Mouse (Mus musculus): ENCODE measurements at regions not wholly inside any gene's neighbourhood (a gene's known extent, or its start where the extent isn't known, plus 50 kb on each side); places are given as distances from the start of the nearest gene placed in this dataset.

DNA sequence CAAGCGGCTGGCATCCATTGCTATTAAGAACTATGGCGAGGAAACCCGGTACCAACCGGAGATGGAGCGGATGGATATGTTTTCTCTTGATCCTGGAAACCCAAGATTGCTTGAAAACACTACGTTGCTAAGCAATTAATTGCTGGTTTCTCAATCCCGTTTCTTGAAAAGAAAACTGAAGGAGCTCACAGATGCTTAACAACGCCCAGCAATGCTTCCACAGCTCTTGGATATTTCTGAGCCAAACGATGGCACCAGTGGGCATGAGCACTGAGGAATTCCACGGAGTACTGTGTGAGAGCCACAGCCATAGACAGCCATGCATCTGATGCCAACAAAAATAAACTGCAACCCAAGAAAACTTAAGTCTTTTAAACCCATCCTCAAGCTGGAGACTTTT is 173.1 kb downstream of the Gxylt1 start:
- Histone ChIP-seq H3K79me2 (ENCODE audit: control insufficient read depth, insufficient read depth, low read length) (no peaks in the 10 kb centered on the region), H3K4me1 (ENCODE audit: control insufficient read depth, insufficient read depth, low read length) (no peaks in the 10 kb centered on the region), H3K4me3 (ENCODE audit: insufficient read depth, low read depth, low read length) (no peak overlapping the region), H3K36me3 (ENCODE audit: control insufficient read depth, insufficient read depth, low read length) (no peaks in the 10 kb centered on the region), H3K27ac (replicated peaks; ENCODE audit: insufficient read depth, low read depth, low read length) (no peak overlapping the region), H3K9ac (ENCODE audit: low read depth, low read length) (no peak overlapping the region), H3K27me3 (ENCODE audit: control insufficient read depth, insufficient read depth, low read length) (no peaks in the 10 kb centered on the region)
- no peak for DNase-seq (ENCODE audit: extremely low read depth, low read depth, low spot score)
- WGBS: 91% methylated on average over 10 of the region's 10 CpGs
- TF ChIP-seq POLR2A (IDR thresholded peaks at IDR 0.05; ENCODE audit: extremely low read depth, insufficient read depth, low read length): no peak
- no peak for TF ChIP-seq CTCF (IDR thresholded peaks at IDR 0.05; ENCODE audit: low read depth, low read length)

- H3K4me1 ChIP-seq (ENCODE audit: control insufficient read depth, insufficient read depth, low read length): no peaks in the 10 kb centered on the region
- H3K9ac ChIP-seq (ENCODE audit: low read depth, low read length): no peak overlapping the region
- no peaks in the 10 kb centered on the region for H3K36me3 ChIP-seq (ENCODE audit: control insufficient read depth, insufficient read depth, low read length)
- H3K27ac ChIP-seq (replicated peaks; ENCODE audit: insufficient read depth, low read depth, low read length): no peak overlapping the region
- H3K4me3 ChIP-seq (ENCODE audit: insufficient read depth, low read depth, low read length): no peak overlapping the region
- H3K79me2 ChIP-seq (ENCODE audit: control insufficient read depth, insufficient read depth, low read length): no peaks in the 10 kb centered on the region
- H3K27me3 ChIP-seq (ENCODE audit: control insufficient read depth, insufficient read depth, low read length): no peaks in the 10 kb centered on the region
- TF ChIP-seq CTCF (IDR thresholded peaks at IDR 0.05; ENCODE audit: low read depth, low read length): no peak
- no peak for TF ChIP-seq POLR2A (IDR thresholded peaks at IDR 0.05; ENCODE audit: extremely low read depth, insufficient read depth, low read length)
- no peak for DNase-seq (ENCODE audit: extremely low read depth, low read depth, low spot score)
- 84% methylated on average over 7 of the region's 7 CpGs for WGBS
These were observed 174.1 kb downstream of the Gxylt1 start for GRCm38 (mm10) chr15:93100837-93101236.

DNA sequence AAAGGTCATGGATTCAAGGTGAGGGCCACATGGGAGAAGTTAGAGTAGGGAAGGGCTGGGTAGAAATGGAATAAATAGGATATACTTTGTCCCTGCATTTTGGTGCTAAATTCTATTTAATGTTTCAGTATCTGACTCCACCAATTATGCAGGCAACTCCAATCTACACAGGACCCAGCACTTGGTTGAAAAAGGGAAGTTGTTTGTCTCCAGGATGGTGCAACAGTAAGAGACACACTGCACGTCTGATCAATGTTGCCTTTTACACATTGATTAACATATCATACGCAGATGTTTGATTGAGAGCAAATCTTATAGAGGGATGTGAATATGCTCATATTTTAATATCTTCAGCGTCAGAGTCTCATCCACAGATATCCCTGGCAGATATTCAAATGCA is 175.1 kb downstream of the Gxylt1 start:
- no peak overlapping the region for H3K9ac ChIP-seq (ENCODE audit: low read depth, low read length)
- WGBS: 79% methylated on average over 3 of the region's 3 CpGs
- no peaks in the 10 kb centered on the region for H3K36me3 ChIP-seq (ENCODE audit: control insufficient read depth, insufficient read depth, low read length)
- H3K4me1 ChIP-seq (ENCODE audit: control insufficient read depth, insufficient read depth, low read length): no peaks in the 10 kb centered on the region
- no peak for TF ChIP-seq POLR2A (IDR thresholded peaks at IDR 0.05; ENCODE audit: extremely low read depth, insufficient read depth, low read length)
- TF ChIP-seq CTCF (IDR thresholded peaks at IDR 0.05; ENCODE audit: low read depth, low read length): no peak
- no peak for DNase-seq (ENCODE audit: extremely low read depth, low read depth, low spot score)
- no peaks in the 10 kb centered on the region for H3K79me2 ChIP-seq (ENCODE audit: control insufficient read depth, insufficient read depth, low read length)
- no peaks in the 10 kb centered on the region for H3K27me3 ChIP-seq (ENCODE audit: control insufficient read depth, insufficient read depth, low read length)
- H3K4me3 ChIP-seq (ENCODE audit: insufficient read depth, low read depth, low read length): no peak overlapping the region
- no peak overlapping the region for H3K27ac ChIP-seq (replicated peaks; ENCODE audit: insufficient read depth, low read depth, low read length)

DNA sequence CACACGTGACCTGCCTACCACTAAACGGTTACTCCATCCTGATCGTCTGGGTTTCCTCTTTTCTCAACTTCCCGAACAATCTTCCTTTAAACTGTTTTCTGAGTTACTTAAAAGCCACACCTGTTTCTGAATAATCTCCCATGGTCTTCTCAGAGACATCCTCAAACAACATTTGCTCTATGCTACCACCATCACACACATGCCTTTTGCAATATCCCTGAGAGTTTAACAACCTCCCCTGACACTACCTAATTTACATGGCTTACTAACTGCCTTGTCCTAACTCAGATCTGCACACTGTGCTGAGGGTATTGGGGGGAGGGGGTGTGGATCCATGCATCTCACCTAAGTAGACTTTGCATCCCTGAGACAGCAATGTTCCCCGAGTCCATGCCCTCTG is 178.6 kb downstream of the Gxylt1 start:
- DNase-seq (ENCODE audit: extremely low read depth, low read depth, low spot score): no peak
- TF ChIP-seq CTCF (IDR thresholded peaks at IDR 0.05; ENCODE audit: low read depth, low read length) (no peak), POLR2A (IDR thresholded peaks at IDR 0.05; ENCODE audit: extremely low read depth, insufficient read depth, low read length) (no peak)
- no peak overlapping the region for H3K27ac ChIP-seq (replicated peaks; ENCODE audit: insufficient read depth, low read depth, low read length)
- H3K36me3 ChIP-seq (ENCODE audit: control insufficient read depth, insufficient read depth, low read length): no peaks in the 10 kb centered on the region
- H3K27me3 ChIP-seq (ENCODE audit: control insufficient read depth, insufficient read depth, low read length): no peaks in the 10 kb centered on the region
- no peaks in the 10 kb centered on the region for H3K4me1 ChIP-seq (ENCODE audit: control insufficient read depth, insufficient read depth, low read length)
- H3K9ac ChIP-seq (ENCODE audit: low read depth, low read length): no peak overlapping the region
- WGBS: 73% methylated on average over 5 of the region's 5 CpGs
- H3K4me3 ChIP-seq (ENCODE audit: insufficient read depth, low read depth, low read length): no peak overlapping the region
- H3K79me2 ChIP-seq (ENCODE audit: control insufficient read depth, insufficient read depth, low read length): no peaks in the 10 kb centered on the region

- 83% methylated on average over 6 of the region's 6 CpGs for WGBS
- no peak for TF ChIP-seq CTCF (IDR thresholded peaks at IDR 0.05; ENCODE audit: low read depth, low read length)
- TF ChIP-seq POLR2A (IDR thresholded peaks at IDR 0.05; ENCODE audit: extremely low read depth, insufficient read depth, low read length): no peak
These were observed 179.8 kb downstream of the Gxylt1 start for GRCm38 (mm10) chr15:93095224-93095623.

DNA sequence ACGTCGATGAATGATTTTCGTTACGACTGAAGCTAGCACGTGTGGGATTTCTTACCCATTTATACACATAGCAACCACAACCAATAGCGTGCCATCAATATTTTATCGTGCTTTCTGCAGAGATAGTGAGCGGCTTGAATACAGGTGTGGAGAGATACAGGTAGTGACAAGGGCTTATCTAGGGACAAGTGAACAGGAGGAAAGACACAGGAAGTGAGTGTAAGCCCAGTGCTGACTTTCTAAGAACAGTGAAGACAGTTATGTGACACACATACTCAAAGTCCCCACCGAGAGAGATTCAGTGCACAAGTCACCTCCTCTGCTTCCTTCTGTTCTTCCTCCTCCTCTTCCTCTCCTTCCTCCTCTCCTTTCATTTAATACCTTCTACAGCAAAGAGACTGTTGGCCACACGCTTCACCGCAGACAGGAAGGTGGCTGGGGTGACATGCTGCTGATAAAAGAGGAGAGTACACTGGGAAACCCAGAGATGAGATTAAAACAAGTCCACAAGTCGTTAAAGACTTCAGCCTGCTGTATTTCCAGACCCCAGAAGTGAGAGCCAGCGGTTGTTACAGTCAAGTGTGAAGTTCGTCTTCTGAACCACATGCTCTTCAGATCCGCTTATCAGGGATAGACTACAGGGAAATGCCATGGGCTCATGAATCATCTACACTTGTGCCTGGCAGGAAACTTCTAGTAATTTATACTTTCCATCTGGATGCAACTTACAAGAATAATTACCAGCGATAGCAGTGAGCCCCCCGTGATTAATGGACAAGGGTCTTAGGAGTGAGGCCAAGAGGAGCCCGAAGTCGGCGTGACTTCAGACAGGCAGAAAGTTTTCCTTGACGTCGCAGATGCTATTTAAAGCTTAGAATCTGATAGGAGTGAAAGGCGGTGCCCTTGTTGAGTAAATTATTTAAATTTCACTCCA is 180.5 kb downstream of the Gxylt1 start:
- DNase-seq (ENCODE audit: extremely low read depth, low read depth, low spot score): no peak
- Histone ChIP-seq H3K9ac (ENCODE audit: low read depth, low read length) (no peak overlapping the region), H3K27me3 (ENCODE audit: control insufficient read depth, insufficient read depth, low read length) (no peaks in the 10 kb centered on the region), H3K36me3 (ENCODE audit: control insufficient read depth, insufficient read depth, low read length) (no peaks in the 10 kb centered on the region), H3K27ac (replicated peaks; ENCODE audit: insufficient read depth, low read depth, low read length) (no peak overlapping the region), H3K79me2 (ENCODE audit: control insufficient read depth, insufficient read depth, low read length) (no peaks in the 10 kb centered on the region), H3K4me1 (ENCODE audit: control insufficient read depth, insufficient read depth, low read length) (no peaks in the 10 kb centered on the region), H3K4me3 (ENCODE audit: insufficient read depth, low read depth, low read length) (no peak overlapping the region)
- no peak for TF ChIP-seq CTCF (IDR thresholded peaks at IDR 0.05; ENCODE audit: low read depth, low read length)
- no peak for TF ChIP-seq POLR2A (IDR thresholded peaks at IDR 0.05; ENCODE audit: extremely low read depth, insufficient read depth, low read length)
- 75% methylated on average over 23 of the region's 23 CpGs for WGBS

More at GRCm38 (mm10) chr15:93095224-93095623, 179.8 kb downstream of the Gxylt1 start:
- H3K27me3 ChIP-seq (ENCODE audit: control insufficient read depth, insufficient read depth, low read length): no peaks in the 10 kb centered on the region
- no peaks in the 10 kb centered on the region for H3K36me3 ChIP-seq (ENCODE audit: control insufficient read depth, insufficient read depth, low read length)
- DNase-seq (ENCODE audit: extremely low read depth, low read depth, low spot score): no peak
- no peak overlapping the region for H3K27ac ChIP-seq (replicated peaks; ENCODE audit: insufficient read depth, low read depth, low read length)
- no peak overlapping the region for H3K9ac ChIP-seq (ENCODE audit: low read depth, low read length)
- no peaks in the 10 kb centered on the region for H3K79me2 ChIP-seq (ENCODE audit: control insufficient read depth, insufficient read depth, low read length)
- H3K4me3 ChIP-seq (ENCODE audit: insufficient read depth, low read depth, low read length): no peak overlapping the region
- H3K4me1 ChIP-seq (ENCODE audit: control insufficient read depth, insufficient read depth, low read length): no peaks in the 10 kb centered on the region
